Mouse (Mus musculus) neutrophil, adult 65 days (primary cell): ENCODE results near the gene Eml4. TPM values are rescaled to one million over a fixed set of nuclear protein-coding genes. Genes with fewer than 3 reads are reported as not detected.

Experiments
- total RNA-seq: library from RNA; stranded (reverse); gene quantifications from 2 replicates; pipeline ENCODE4 v1.2.4, GENCODE M21; 2023

Eml4 gene
- total RNA-seq, result 16.7 and 21.7 TPM in 2 replicates

DNA sequence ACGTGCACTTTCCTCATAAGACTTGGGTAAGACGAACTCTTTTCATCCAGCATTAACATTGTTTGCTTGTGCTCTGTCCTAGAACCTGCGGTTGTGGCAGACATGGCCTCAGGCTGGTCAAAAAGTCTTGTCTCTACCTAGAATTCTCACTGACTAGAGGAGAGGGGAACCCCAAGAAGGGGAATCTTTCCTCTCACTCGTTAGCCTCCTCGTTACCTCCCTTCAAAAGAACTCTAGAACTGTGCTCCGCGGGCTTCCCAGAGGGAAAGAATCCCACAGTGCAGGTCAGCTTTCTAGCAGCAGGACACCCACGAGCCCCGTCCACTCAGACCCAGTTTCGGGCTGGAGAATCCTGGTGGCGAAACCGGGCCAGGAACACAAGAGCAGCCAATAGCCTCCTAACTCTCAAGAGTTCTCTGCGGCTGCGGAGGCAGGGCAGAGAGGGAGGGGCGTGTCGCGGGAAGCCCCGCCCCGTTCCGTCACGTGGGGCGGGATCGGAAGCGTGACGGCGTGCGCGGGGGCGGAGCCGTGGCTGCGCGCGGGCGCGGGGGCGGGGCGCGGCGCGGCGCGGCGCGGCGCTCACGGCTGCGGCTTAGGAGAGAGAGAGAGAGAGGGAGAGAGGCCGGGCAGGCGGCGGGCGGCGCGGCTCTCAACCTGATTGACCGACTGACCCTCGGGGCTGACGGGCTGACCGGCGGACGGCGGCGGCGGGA, at the start of gene Eml4:
Gene Eml4 (plus strand): TSS at position 553 of the 713 bp plus-strand sequence.

DNA sequence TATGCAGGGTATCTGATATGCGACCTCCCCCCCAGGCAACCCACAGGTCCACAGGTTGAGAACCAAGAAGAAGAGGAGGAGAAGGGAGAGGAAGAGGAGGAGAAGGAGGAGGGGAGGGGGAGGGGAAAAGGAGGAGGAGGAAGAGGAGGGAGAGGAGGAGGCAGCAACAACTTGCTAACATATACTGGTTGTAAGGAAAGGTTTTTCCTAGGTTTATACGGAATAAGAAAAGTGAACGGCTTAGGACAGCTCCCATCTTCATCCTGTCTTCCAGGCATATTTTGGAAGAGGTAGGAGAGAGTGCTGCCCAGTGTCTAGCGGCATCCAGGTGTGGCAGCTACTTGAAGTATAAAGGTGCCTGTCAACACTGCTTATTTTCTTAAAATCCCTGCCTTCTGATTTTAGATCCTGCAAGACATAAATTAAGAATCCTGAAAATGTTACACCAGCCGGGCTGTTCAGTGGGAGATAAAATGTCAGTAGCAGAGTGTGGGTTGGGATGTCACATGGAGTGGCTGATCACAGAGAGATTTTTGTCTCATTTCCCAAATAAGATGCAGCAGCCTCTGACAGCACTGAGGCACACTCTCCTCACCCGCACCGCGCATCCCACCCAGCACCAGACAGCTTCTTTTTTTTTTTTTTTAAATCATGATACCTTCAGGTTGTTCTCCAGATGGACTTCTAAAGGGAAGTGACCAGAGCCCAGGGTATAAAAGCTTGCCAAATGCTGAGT, 166.7 kb downstream of the Eml4 start, which contains the start of gene Cox7a2l:
Gene Cox7a2l (minus strand): TSS at position 51 of the 736 bp plus-strand sequence.

Other genes with a start within 250 kb of the Eml4 start
- gene Pkdcc, start 135.6 kb upstream of the Eml4 start, total RNA-seq, result 3.2 and 3.5 TPM in 2 replicates
- gene Cox7a2l, start 166.4 kb downstream of the Eml4 start, total RNA-seq, result 103 and 114 TPM in 2 replicates